Mouse (Mus musculus): ENCODE data around the gene Scn11a.
A peak's percentile ranks its signal among the peaks of the same experiment; 100 is the strongest.

- TF ChIP-seq CTCF (IDR thresholded peaks at IDR 0.05; ENCODE audit: control insufficient read depth, insufficient read depth, insufficient replicate concordance, low read depth, low read length) = peak; percentile 47; the same call in 1 of the 2 replicates
- no peak for TF ChIP-seq POLR2A (IDR thresholded peaks at IDR 0.05; ENCODE audit: control insufficient read depth, low read depth, low read length)
Measured at GRCm38 (mm10) chr9:119768585-119768984, 56.7 kb downstream of the Scn11a start.
